Mouse (Mus musculus): ENCODE results near the gene Smdt1.

DNA sequence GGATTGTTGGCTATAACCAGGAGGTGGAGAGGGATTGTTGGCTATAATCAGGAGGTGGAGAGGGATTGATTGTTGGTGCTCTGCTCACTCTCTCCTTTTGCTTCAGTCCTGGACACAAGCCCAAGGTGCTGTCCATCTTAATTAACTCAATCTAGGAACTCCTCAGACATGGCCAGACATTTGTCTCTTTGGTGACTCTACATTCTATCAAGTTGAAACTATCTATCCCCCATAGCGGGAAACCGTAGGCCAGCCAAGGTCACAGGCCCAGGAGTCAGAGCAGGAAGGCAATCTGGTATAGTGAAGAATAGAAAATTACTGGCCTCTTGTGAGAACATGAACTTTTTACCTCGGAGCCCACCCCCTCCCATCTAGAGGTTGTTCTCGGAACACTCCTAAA, 23.5 kb downstream of the Smdt1 start:
- TF ChIP-seq CTCF (IDR thresholded peaks at IDR 0.05; ENCODE audit: low read depth, low read length) (no peak), EP300 (IDR thresholded peaks at IDR 0.05; ENCODE audit: insufficient read depth, low read depth, low read length) (no peak)

Data from ES-Bruce4 (cell line).